Mouse (Mus musculus) ES-Bruce4 (cell line): Measurements from ENCODE around the gene Cyp46a1. TPM values are rescaled to one million over a fixed set of nuclear protein-coding genes. Genes with fewer than 3 reads are reported as not detected.

Experiments used
- H3K27ac ChIP-seq: 2 replicates; pipeline ENCODE4 v1.5.1; 2012; ENCODE audit warnings: low read length, inconsistent platforms; ENCODE audit not compliant: insufficient read depth
- H3K27me3 ChIP-seq: 2 replicates; pipeline ENCODE4 v1.6.1; 2012; ENCODE audit warnings: mild to moderate bottlenecking, low read length, inconsistent platforms; ENCODE audit not compliant: control insufficient read depth, poor library complexity, insufficient read depth, severe bottlenecking
- H3K36me3 ChIP-seq: 2 replicates; pipeline ENCODE4 v1.6.1; 2012; ENCODE audit warnings: inconsistent platforms, mild to moderate bottlenecking, low read length, moderate library complexity; ENCODE audit not compliant: control insufficient read depth, poor library complexity, insufficient read depth, severe bottlenecking
- H3K4me1 ChIP-seq: one replicate; pipeline ENCODE4 v1.8.1; 2011; ENCODE audit warnings: low read length; ENCODE audit not compliant: control insufficient read depth, insufficient read depth
- H3K4me3 ChIP-seq: 2 replicates; pipeline ENCODE4 v1.5.1; 2011; ENCODE audit warnings: low read depth, mild to moderate bottlenecking, low read length
- H3K9ac ChIP-seq: 2 replicates; pipeline ENCODE4 v1.6.1; 2012; ENCODE audit warnings: low read depth, mild to moderate bottlenecking, inconsistent platforms; ENCODE audit not compliant: poor library complexity, severe bottlenecking
- H3K9me3 ChIP-seq: replicated peaks from 2 replicates; pipeline ENCODE4 v1.6.1; 2012; ENCODE audit warnings: mild to moderate bottlenecking, low read length, inconsistent platforms; ENCODE audit not compliant: control insufficient read depth, poor library complexity, insufficient read depth, severe bottlenecking
- CTCF ChIP-seq: IDR thresholded peaks from one replicate; pipeline ENCODE4 v1.8.1; 2011; ENCODE audit warnings: low read depth, low read length
- EP300 ChIP-seq: IDR thresholded peaks from 2 replicates; pipeline ENCODE4 v1.6.1; 2011; ENCODE audit warnings: low read depth, low read length; ENCODE audit not compliant: insufficient read depth
- POLR2A ChIP-seq: IDR thresholded peaks from one replicate; pipeline ENCODE4 v1.8.1; 2011; ENCODE audit warnings: low read length; ENCODE audit not compliant: insufficient read depth
- polyA plus RNA-seq: library from polyadenylated mRNA; stranded (reverse); fragments of >200 nt; gene quantifications from 2 replicates; pipeline ENCODE4 v1.2.4, GENCODE M21; 2011; ENCODE audit warnings: low read depth; ENCODE audit not compliant: missing spikeins, insufficient read depth, insufficient read length

The Cyp46a1 gene
- polyA plus RNA-seq, 1 experiment: 1.0 TPM

DNA sequence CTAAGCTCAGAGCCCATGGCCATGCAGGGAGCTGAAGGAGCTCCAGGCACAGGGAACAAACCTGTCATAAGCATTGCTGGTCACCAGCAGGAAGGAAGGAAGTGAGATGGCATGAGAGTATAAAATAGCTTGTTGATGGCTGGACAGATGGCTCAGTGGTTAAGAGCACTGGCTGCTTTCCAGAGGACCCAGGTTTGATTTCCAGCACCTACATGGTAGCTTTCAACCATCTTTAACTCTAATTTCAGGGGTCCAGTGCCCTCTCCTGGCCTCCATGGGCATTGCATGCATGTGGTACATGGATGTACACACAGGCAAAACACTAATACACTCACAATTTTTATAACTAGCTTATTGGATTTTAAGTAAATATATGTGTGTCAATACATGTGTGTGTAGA, 21.8 kb downstream of the Cyp46a1 start:
- Histone ChIP-seq H3K36me3 (no peaks in the 10 kb centered on the region), H3K27ac (no peak overlapping the region), H3K4me1 (no peaks in the 10 kb centered on the region), H3K9ac (no peak overlapping the region), H3K27me3 (no peaks in the 10 kb centered on the region), H3K9me3 (no peaks in the 10 kb centered on the region), H3K4me3 (no peak overlapping the region)
- TF ChIP-seq CTCF (peak; percentile 27), POLR2A (no peak)

DNA sequence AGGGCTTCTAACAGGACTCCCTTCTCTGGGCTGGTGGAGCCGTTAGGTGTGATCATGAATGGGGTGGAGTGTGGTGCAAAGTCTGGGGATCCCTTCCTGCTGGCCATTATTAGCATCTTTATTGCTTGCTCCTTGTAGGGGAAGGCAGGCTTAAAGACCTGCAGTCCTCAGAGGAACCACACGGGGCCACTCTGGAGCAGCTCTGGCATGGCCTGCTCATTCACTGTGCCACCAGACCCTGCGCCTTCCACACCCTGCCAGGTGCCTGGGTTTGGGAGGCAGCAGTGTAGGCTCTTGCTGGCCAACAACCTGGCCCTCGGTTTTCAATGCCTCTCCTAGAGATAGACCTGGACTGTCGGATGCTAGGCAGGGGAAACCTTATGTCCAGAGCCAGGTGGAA, 29.6 kb downstream of the Cyp46a1 start:
- TF ChIP-seq POLR2A (no peak), EP300 (no peak), CTCF (peak; percentile 78)
- H3K4me3 ChIP-seq: no peak overlapping the region
- H3K27me3 ChIP-seq: no peaks in the 10 kb centered on the region
- no peaks in the 10 kb centered on the region for H3K9me3 ChIP-seq
- H3K36me3 ChIP-seq: no peaks in the 10 kb centered on the region
- no peak overlapping the region for H3K9ac ChIP-seq
- H3K27ac ChIP-seq: no peak overlapping the region
- no peaks in the 10 kb centered on the region for H3K4me1 ChIP-seq

DNA sequence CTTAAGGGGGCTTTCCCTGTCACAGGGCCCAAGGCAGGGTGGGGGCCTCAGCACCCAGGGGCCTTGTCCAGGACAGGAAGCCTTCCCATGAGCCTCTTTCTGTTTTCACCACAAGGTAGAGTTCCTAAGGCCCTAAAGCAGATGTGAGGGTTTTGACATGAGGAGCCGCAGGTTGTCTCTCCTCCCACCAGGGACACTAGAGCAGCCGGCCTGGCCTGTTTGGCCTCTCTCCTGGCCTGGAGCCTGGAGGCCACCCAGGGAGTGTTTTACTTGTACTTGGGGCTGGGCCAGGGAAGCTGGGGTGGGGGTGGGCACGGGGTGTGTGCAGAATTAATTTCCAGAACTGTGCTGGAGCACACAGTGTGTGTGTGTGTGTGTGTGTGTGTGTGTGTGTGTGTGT, 31.2 kb downstream of the Cyp46a1 start:
- no peaks in the 10 kb centered on the region for H3K4me1 ChIP-seq
- no peak overlapping the region for H3K4me3 ChIP-seq
- no peak overlapping the region for H3K9ac ChIP-seq
- no peak for TF ChIP-seq CTCF
- H3K36me3 ChIP-seq: no peaks in the 10 kb centered on the region
- H3K27ac ChIP-seq: no peak overlapping the region
- no peaks in the 10 kb centered on the region for H3K27me3 ChIP-seq
- H3K9me3 ChIP-seq: no peaks in the 10 kb centered on the region

DNA sequence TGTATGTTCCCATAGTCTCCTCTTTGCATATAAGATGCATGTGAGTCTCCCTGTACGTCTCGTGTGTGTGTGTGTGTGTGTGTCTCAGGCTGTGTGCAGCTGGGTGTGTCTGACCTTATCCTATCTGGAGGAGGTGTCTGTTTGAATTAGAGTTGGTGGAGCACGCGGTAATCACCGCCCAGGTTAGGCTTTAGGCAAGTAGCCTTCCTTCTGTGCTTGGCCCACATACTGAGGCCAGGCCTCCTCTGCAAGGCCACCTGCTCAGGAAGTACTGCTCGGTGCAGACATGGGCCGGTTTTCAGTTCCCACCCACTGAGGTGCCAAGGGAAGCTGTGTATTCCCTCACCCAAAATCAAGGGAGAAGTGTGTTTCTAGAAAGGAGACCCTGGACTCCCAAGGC, 31.7 kb downstream of the Cyp46a1 start:
- TF ChIP-seq EP300 (no peak), CTCF (no peak), POLR2A (no peak)
- H3K9ac ChIP-seq: no peak overlapping the region
- H3K4me1 ChIP-seq: no peaks in the 10 kb centered on the region

DNA sequence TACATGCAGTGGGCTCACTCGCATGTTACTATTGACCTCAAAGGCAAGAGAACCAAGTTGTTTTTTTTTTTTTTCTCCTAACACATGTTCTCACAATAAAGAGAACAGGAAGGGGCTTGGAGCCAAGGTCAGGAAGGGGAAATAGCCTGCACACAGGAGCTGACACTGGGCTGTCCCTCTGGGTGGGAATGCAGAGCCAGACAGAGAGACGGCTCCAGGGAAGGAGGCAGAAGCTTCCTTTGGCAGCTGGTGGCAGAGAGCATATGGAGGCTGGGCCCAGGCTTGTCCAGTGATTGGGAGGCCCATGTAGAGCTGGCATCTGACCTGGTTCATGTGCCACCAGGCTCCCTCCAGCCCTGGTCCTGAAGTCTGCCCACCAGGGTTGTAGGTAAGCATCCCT, 33.7 kb downstream of the Cyp46a1 start:
- Histone ChIP-seq H3K27me3 (no peaks in the 10 kb centered on the region), H3K9ac (no peak overlapping the region), H3K4me1 (no peaks in the 10 kb centered on the region), H3K9me3 (no peaks in the 10 kb centered on the region), H3K27ac (no peak overlapping the region), H3K4me3 (no peak overlapping the region), H3K36me3 (no peaks in the 10 kb centered on the region)
- TF ChIP-seq EP300 (no peak), CTCF (no peak), POLR2A (no peak)

More for the DNA sequence above, 31.7 kb downstream of the Cyp46a1 start:
- Histone ChIP-seq H3K36me3 (no peaks in the 10 kb centered on the region), H3K9me3 (no peaks in the 10 kb centered on the region), H3K4me3 (no peak overlapping the region), H3K27me3 (no peaks in the 10 kb centered on the region), H3K27ac (no peak overlapping the region)

DNA sequence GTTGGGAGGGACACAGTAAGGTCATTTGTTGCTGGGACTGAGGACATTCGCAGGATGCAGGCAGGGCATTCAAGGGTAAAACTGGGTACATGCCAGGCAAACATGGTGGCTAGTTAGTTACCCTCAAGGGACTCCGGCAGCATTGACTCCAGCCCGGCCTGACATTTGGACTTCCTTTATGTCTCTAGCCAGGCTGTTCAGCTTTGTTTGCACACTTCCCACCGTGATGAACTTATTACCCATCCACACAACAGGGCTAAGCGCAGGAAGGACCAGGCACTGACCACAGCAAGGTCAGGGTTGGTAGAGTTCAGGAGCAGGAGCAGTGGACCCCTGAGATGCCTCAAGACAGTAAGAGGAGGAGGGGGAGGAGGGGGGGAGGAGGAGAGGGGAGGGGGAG, 34.7 kb downstream of the Cyp46a1 start:
- no peaks in the 10 kb centered on the region for H3K36me3 ChIP-seq
- no peak for TF ChIP-seq CTCF
- no peak for TF ChIP-seq EP300
- no peak for TF ChIP-seq POLR2A
- H3K9ac ChIP-seq: no peak overlapping the region
- no peaks in the 10 kb centered on the region for H3K4me1 ChIP-seq
- no peaks in the 10 kb centered on the region for H3K27me3 ChIP-seq
- H3K4me3 ChIP-seq: no peak overlapping the region
- H3K27ac ChIP-seq: no peak overlapping the region
- no peaks in the 10 kb centered on the region for H3K9me3 ChIP-seq
